Mouse (Mus musculus) thymus, adult 2 months (tissue): ENCODE data around the gene Zfp759.

Experiments
- CTCF ChIP-seq: fragments of 200-500 bp; IDR thresholded peaks from 2 replicates; pipeline ENCODE4 v1.5.1; 2012; ENCODE audit warnings: mild to moderate bottlenecking, control low read depth, low read length, moderate library complexity, borderline replicate concordance; ENCODE audit not compliant: control insufficient read depth, poor library complexity, insufficient read depth; ENCODE audit errors: extremely low read depth
- POLR2A ChIP-seq: fragments of 200-500 bp; IDR thresholded peaks from 2 replicates; pipeline ENCODE4 v1.6.1; 2012; ENCODE audit warnings: mild to moderate bottlenecking, low read length, control low read depth, moderate library complexity; ENCODE audit not compliant: control insufficient read depth, poor library complexity, insufficient read depth; ENCODE audit errors: extremely low read depth

GRCm38 (mm10) chr13:67128038-67128721 lies 6.7 kb downstream of the Zfp759 start:
- TF ChIP-seq CTCF (no peak), POLR2A (0 out of 2 replicates have a peak, but pooled peaks have one; percentile 27)
